ENCODE assay signal across 17 mouse cellular contexts in genomic region chr4:150726539-150726938, GRCm38 (mm10).
A peak's percentile ranks its signal among the peaks of the same experiment; 100 is the strongest.
DNase-seq lines count a peak whose midpoint lies in the region; ATAC-seq and TF ChIP-seq lines count a peak whose summit lies in the region.
"Had no signal": no experiment of that assay in that cellular context is flagged by ENCODE, and none has a peak within 500 bp of the region (broad histone marks: within the 10 kb centered on the region; RNA-seq: fewer than 3 reads in every experiment).

No protein-coding gene starts in this region.

- WGBS in intestine, postnatal 0 days = 66% methylated on average over 4 of the region's 4 CpGs
- WGBS in intestine, embryonic 15.5 days = 60% methylated on average over 4 of the region's 4 CpGs
- 53% methylated on average over 4 of the region's 4 CpGs for WGBS in liver, postnatal 0 days (ENCODE audit: insufficient replicate concordance)
- 53% methylated on average over 4 of the region's 4 CpGs for WGBS in liver, embryonic 11.5 days
- WGBS in thymus, adult 2 months = 69% methylated on average over 4 of the region's 4 CpGs

- H3K9ac ChIP-seq in intestine, postnatal 0 days (ENCODE audit: low read depth, low read length) = no peak overlapping the region
- no peak overlapping the region for H3K9ac ChIP-seq in intestine, embryonic 15.5 days
- H3K9ac ChIP-seq in liver, postnatal 0 days (replicated peaks) = no peak overlapping the region
- H3K9ac ChIP-seq in liver, embryonic 11.5 days (ENCODE audit: low read depth, low read length) = no peak overlapping the region
- H3K9ac ChIP-seq: forebrain, embryonic 13.5 days; limb, embryonic 15.5 days had no signal

- H3K4me3 ChIP-seq in intestine, postnatal 0 days (ENCODE audit: low read depth, low read length) = no peak overlapping the region
- H3K4me3 ChIP-seq in intestine, embryonic 15.5 days (replicated peaks) = no peak overlapping the region
- no peak overlapping the region for H3K4me3 ChIP-seq in liver, postnatal 0 days (ENCODE audit: low read depth, low read length)
- H3K4me3 ChIP-seq in liver, embryonic 11.5 days (ENCODE audit: low read depth, low read length) = no peak overlapping the region
- no peak overlapping the region for H3K4me3 ChIP-seq in thymus, adult 2 months (ENCODE audit: control insufficient read depth, insufficient read depth, low read length)
- H3K4me3 ChIP-seq: forebrain, embryonic 13.5 days; limb, embryonic 15.5 days; midbrain, embryonic 10.5 days had no signal

- DNase-seq in liver, postnatal 0 days = no peak
- no peak for DNase-seq in liver, embryonic 11.5 days (ENCODE audit: low spot score)
- no peak for DNase-seq in thymus, adult 2 months
- DNase-seq in thymus, postnatal 25 days = no peak
- no peak for DNase-seq in spleen, postnatal 36 days (ENCODE audit: low spot score in 2 of 2)
- DNase-seq: B cell, adult 2 months; cerebellum, adult 9-10 months; gastrocnemius, postnatal 25 days; kidney, adult 8-10 months; kidney, postnatal 4 days; right cerebral cortex, postnatal 4 days had no signal

- H3K9me3 ChIP-seq in intestine, postnatal 0 days (ENCODE audit: control insufficient read depth) = 0 out of 2 replicates have a peak, but pooled peaks cover 5% of the 10 kb centered on the region
- no peaks in the 10 kb centered on the region for H3K9me3 ChIP-seq in intestine, embryonic 15.5 days
- H3K9me3 ChIP-seq in liver, postnatal 0 days (ENCODE audit: low read length) = no peaks in the 10 kb centered on the region
- H3K9me3 ChIP-seq in liver, embryonic 11.5 days (ENCODE audit: control insufficient read depth, low read length) = no peaks in the 10 kb centered on the region
- H3K9me3 ChIP-seq: forebrain, embryonic 13.5 days; limb, embryonic 15.5 days had no signal

- no peaks in the 10 kb centered on the region for H3K27me3 ChIP-seq in intestine, postnatal 0 days (replicated peaks; ENCODE audit: control insufficient read depth, insufficient read depth, low read length)
- no peaks in the 10 kb centered on the region for H3K27me3 ChIP-seq in intestine, embryonic 15.5 days (replicated peaks)
- no peaks in the 10 kb centered on the region for H3K27me3 ChIP-seq in liver, postnatal 0 days (ENCODE audit: insufficient read depth, low read length)
- H3K27me3 ChIP-seq in liver, embryonic 11.5 days (replicated peaks; ENCODE audit: control insufficient read depth, insufficient read depth, low read length) = no peaks in the 10 kb centered on the region
- H3K27me3 ChIP-seq in thymus, adult 2 months (ENCODE audit: control insufficient read depth, insufficient read depth, low read length) = no peaks in the 10 kb centered on the region
- H3K27me3 ChIP-seq: limb, embryonic 15.5 days had no signal

- ATAC-seq in intestine, postnatal 0 days = no peak
- no peak for ATAC-seq in intestine, embryonic 15.5 days
- ATAC-seq in liver, postnatal 0 days = no peak
- no peak for ATAC-seq in liver, embryonic 11.5 days (replicated peaks; ENCODE audit: low FRiP score)
- ATAC-seq: forebrain, embryonic 13.5 days had no signal

- peak; percentile 41 for TF ChIP-seq CTCF in intestine, postnatal 0 days (IDR thresholded peaks at IDR 0.05; ENCODE audit: low read depth)
- TF ChIP-seq CTCF in liver, postnatal 0 days (IDR thresholded peaks at IDR 0.05; ENCODE audit: low read depth) = peak; percentile 37
- 0 out of 2 replicates have a peak, but pooled peaks have one; percentile 31 for TF ChIP-seq CTCF in thymus, adult 2 months (IDR thresholded peaks at IDR 0.05; ENCODE audit: borderline replicate concordance, control insufficient read depth, extremely low read depth, insufficient read depth, low read length, poor library complexity)

- H3K4me2 ChIP-seq in intestine, postnatal 0 days (replicated peaks; ENCODE audit: low read depth) = no peak overlapping the region
- no peak overlapping the region for H3K4me2 ChIP-seq in intestine, embryonic 15.5 days (replicated peaks)
- H3K4me2 ChIP-seq in liver, postnatal 0 days (ENCODE audit: low read depth, low read length) = no peak overlapping the region
- H3K4me2 ChIP-seq in liver, embryonic 11.5 days = no peak overlapping the region
- H3K4me2 ChIP-seq: forebrain, embryonic 13.5 days; limb, embryonic 15.5 days had no signal

- no peak for TF ChIP-seq EP300 in liver, postnatal 0 days (IDR thresholded peaks at IDR 0.05; ENCODE audit: low read depth)

- no peaks in the 10 kb centered on the region for H3K36me3 ChIP-seq in intestine, postnatal 0 days (ENCODE audit: control insufficient read depth, insufficient read depth)
- no peaks in the 10 kb centered on the region for H3K36me3 ChIP-seq in intestine, embryonic 15.5 days
- H3K36me3 ChIP-seq in liver, postnatal 0 days (replicated peaks; ENCODE audit: insufficient read depth, low read length) = no peaks in the 10 kb centered on the region
- H3K36me3 ChIP-seq in liver, embryonic 11.5 days (ENCODE audit: control insufficient read depth, insufficient read depth, low read length) = no peaks in the 10 kb centered on the region
- no peaks in the 10 kb centered on the region for H3K36me3 ChIP-seq in thymus, adult 2 months (ENCODE audit: control insufficient read depth, insufficient read depth, low read length)
- H3K36me3 ChIP-seq: limb, embryonic 15.5 days; midbrain, embryonic 10.5 days had no signal

- H3K4me1 ChIP-seq in intestine, postnatal 0 days (replicated peaks; ENCODE audit: control insufficient read depth, insufficient read depth, low read length) = no peaks in the 10 kb centered on the region
- no peaks in the 10 kb centered on the region; the same call in none of the 2 replicates for H3K4me1 ChIP-seq in intestine, embryonic 15.5 days (replicated peaks)
- H3K4me1 ChIP-seq in liver, postnatal 0 days (ENCODE audit: insufficient read depth) = peaks cover 14% of the 10 kb centered on the region
- H3K4me1 ChIP-seq in liver, embryonic 11.5 days (replicated peaks; ENCODE audit: control insufficient read depth, insufficient read depth, low read length) = no peaks in the 10 kb centered on the region; the same call in none of the 2 replicates
- H3K4me1 ChIP-seq in thymus, adult 2 months (replicated peaks; ENCODE audit: control insufficient read depth, insufficient read depth, low read length) = peaks cover 6% of the 10 kb centered on the region; the same call in 1 of the 2 replicates

- no peak overlapping the region; the same call in 1 of the 2 replicates for H3K27ac ChIP-seq in intestine, postnatal 0 days (ENCODE audit: low read depth, low read length)
- H3K27ac ChIP-seq in intestine, embryonic 15.5 days = no peak overlapping the region
- 0 out of 2 replicates have a peak overlapping the region, but pooled peaks have one; percentile 79 for H3K27ac ChIP-seq in liver, postnatal 0 days (ENCODE audit: low read depth)
- H3K27ac ChIP-seq in liver, embryonic 11.5 days (ENCODE audit: low read depth, low read length) = no peak overlapping the region
- no peak overlapping the region for H3K27ac ChIP-seq in thymus, adult 2 months (ENCODE audit: control insufficient read depth, insufficient read depth, low read length)
- H3K27ac ChIP-seq: forebrain, embryonic 13.5 days; limb, embryonic 15.5 days; macrophage; midbrain, embryonic 10.5 days had no signal

- no peak for TF ChIP-seq POLR2A in thymus, adult 2 months (IDR thresholded peaks at IDR 0.05; ENCODE audit: control insufficient read depth, extremely low read depth, insufficient read depth, low read length, poor library complexity)
